Mouse (Mus musculus) bone marrow, adult 2 months (tissue): ENCODE data around the gene Nceh1. TPM values are rescaled to one million over a fixed set of nuclear protein-coding genes. Genes with fewer than 3 reads are reported as not detected.

Source experiments
- H3K27ac ChIP-seq: fragments of 200-500 bp; 2 replicates; pipeline ENCODE4 v1.5.1; 2012; ENCODE audit warnings: low read depth, mild to moderate bottlenecking, control low read depth, inconsistent platforms, low read length; ENCODE audit not compliant: control insufficient read depth, poor library complexity, insufficient read depth
- H3K4me1 ChIP-seq: fragments of 200-500 bp; 2 replicates; pipeline ENCODE4 v1.6.1; 2011; ENCODE audit warnings: low read length; ENCODE audit not compliant: control insufficient read depth, insufficient read depth
- H3K4me3 ChIP-seq: fragments of 200-500 bp; replicated peaks from 2 replicates; pipeline ENCODE3; 2011; ENCODE audit warnings: mild to moderate bottlenecking, low read depth, low read length, control low read depth; ENCODE audit not compliant: control insufficient read depth
- CTCF ChIP-seq: fragments of 200-500 bp; IDR thresholded peaks from 2 replicates; pipeline ENCODE4 v1.5.1; 2011; ENCODE audit warnings: low read length, control low read depth; ENCODE audit not compliant: control insufficient read depth, insufficient read depth
- POLR2A ChIP-seq: fragments of 200-500 bp; IDR thresholded peaks from 2 replicates; pipeline ENCODE4 v1.6.1; 2011; ENCODE audit warnings: low read depth, mild to moderate bottlenecking, control low read depth, low read length, borderline replicate concordance; ENCODE audit not compliant: control insufficient read depth
- WGBS: fragments of 180-500 bp; shearing (Covaris S2); methylation state at CpG from one replicate; pipeline ENCODE4 v1.1.7; 2018; 5-methylcytosine and 5-hydroxymethylcytosine counted together
- polyA plus RNA-seq: library from polyadenylated mRNA; stranded (reverse); fragments of >200 nt; gene quantifications from 2 replicates; pipeline ENCODE4 v1.2.4, GENCODE M21; 2011; ENCODE audit warnings: low replicate concordance; ENCODE audit not compliant: missing spikeins, insufficient read depth, insufficient read length

Nceh1 gene
- polyA plus RNA-seq, 1 experiment: 7.1 TPM

DNA sequence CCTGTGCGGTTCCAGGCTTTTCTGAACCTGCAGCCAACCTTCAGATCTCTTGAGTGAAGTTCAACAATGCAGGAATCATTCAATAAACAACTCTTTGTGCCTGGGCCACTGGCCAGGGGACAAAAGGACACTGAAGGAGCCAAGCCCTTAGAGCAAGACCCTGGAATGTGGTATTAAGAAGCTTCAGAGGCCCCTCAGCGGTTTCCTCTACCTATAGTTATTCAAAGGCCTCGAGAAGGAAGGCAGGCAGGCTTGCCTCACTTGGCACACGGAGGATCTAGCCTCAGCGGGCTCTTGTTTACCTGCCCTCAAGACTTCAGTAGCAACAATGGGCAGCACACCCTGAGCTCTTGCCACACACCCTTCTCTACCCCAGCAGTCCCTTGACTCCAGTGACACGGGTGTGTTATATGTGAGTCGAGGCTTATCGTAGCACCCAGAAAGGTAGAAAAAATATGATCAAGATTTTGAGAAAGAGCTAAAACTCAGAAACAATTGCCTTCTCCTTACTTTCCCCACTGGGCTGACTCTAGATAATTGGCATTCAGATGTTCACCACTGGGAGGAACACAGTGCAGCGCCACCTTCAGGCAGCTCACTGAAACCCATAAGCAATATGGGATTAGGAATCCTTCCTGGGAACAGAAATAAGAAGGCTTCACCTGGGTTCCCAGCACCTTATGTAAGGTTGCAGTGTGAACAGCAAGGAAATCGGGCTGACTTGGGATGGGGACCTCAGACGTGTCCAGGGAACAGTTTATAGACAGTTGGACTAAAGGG is 46.0 kb downstream of the Nceh1 start:
- no peak for TF ChIP-seq POLR2A
- TF ChIP-seq CTCF: peak; percentile 52

DNA sequence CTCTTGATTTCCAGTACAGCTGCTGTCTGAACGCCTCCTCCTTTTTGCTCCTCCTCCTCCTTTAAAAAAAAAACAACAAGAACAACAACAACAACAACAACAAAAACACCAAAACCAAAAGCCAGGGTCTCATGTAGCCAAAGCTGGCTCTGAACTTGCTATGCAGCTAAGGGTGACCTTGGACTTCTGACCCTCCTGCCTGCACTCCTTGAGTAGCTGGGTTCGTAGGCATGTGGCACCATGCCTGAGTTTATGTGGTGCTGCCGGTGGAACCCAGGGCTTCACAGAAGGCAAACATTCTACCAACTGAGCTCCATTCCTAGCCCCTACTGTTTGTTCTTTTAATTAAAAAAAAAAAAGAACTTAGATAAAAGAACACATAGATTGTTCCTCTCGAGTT is 50.6 kb downstream of the Nceh1 start:
- WGBS: 82% methylated on average over 4 of the region's 4 CpGs
- TF ChIP-seq CTCF (no peak), POLR2A (no peak)
- Histone ChIP-seq H3K27ac (no peak overlapping the region), H3K4me1 (no peaks in the 10 kb centered on the region; the same call in 1 of the 2 replicates), H3K4me3 (no peak overlapping the region)

More for the DNA sequence above, 46.0 kb downstream of the Nceh1 start:
- H3K27ac ChIP-seq: no peak overlapping the region
- H3K4me1 ChIP-seq: no peaks in the 10 kb centered on the region
- WGBS: 81% methylated on average over 11 of the region's 11 CpGs
- H3K4me3 ChIP-seq: no peak overlapping the region

DNA sequence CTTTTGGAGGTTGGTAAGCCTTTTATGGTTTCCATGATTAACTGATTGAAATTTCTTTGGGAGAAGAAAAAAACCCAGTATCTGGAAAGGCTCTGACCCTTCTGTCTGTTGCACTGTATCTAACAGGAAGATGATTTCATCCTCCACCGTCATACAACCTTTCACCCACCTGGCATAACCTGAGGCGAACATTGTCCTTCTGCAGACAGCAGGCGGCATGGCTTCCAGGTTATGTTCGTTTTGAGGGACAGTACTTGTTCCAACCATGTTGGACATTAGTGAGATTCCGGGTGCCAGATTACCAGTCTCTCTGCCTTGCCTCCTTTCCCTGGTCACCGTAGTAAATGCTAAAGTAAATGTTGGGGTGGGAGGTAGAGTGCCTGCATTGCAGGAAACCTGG is 51.1 kb downstream of the Nceh1 start:
- no peaks in the 10 kb centered on the region; the same call in 1 of the 2 replicates for H3K4me1 ChIP-seq
- H3K4me3 ChIP-seq: no peak overlapping the region
- TF ChIP-seq CTCF: no peak
- TF ChIP-seq POLR2A: no peak
- H3K27ac ChIP-seq: no peak overlapping the region
- WGBS: 78% methylated on average over 6 of the region's 6 CpGs

DNA sequence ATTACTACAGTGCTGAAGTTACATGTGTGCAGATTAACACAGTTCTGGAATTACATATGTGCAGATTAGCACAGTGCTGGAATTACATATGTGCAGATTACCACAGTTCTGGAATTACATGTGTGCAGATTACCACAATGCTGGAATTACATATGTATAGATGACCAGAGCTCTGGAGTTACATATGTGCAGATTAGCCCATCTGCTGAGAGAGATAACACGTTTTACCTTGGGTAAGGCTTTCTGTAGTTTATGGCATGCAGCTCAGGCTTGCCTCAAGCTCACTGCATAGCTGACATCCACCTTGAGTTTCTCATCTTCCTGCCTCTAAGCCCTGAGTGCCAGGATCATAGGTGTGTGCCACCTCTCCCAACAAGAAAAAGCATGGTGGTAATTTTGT is 52.2 kb downstream of the Nceh1 start:
- WGBS: 54% methylated on average over 1 of the region's 1 CpGs
- H3K4me3 ChIP-seq: no peak overlapping the region
- no peaks in the 10 kb centered on the region; the same call in 1 of the 2 replicates for H3K4me1 ChIP-seq
- no peak overlapping the region for H3K27ac ChIP-seq
- TF ChIP-seq CTCF: no peak
- no peak for TF ChIP-seq POLR2A

DNA sequence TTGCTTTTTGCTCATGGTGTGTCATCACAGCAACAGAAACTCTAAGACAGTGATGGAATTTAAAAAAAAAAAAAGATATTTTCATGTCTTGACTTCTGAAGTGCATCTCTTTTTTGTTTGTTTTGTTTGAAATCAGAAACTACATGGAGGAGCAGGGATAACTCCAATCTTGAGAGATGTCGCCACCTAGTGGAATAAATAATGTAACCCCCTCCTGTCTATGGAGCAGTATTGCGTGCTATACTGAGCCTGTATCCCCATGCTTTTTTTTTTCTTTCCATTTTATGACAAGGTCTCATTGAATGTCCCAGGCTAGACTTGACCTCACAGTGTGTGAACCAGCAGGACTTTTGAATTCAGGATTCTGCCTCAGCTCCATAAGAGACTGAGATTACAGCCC is 54.5 kb downstream of the Nceh1 start:
- no peak overlapping the region for H3K27ac ChIP-seq
- WGBS: 14% methylated on average over 2 of the region's 2 CpGs
- H3K4me3 ChIP-seq: no peak overlapping the region
- H3K4me1 ChIP-seq: no peaks in the 10 kb centered on the region; the same call in 1 of the 2 replicates
- TF ChIP-seq POLR2A (no peak), CTCF (peak; percentile 29; the same call in 1 of the 2 replicates)

DNA sequence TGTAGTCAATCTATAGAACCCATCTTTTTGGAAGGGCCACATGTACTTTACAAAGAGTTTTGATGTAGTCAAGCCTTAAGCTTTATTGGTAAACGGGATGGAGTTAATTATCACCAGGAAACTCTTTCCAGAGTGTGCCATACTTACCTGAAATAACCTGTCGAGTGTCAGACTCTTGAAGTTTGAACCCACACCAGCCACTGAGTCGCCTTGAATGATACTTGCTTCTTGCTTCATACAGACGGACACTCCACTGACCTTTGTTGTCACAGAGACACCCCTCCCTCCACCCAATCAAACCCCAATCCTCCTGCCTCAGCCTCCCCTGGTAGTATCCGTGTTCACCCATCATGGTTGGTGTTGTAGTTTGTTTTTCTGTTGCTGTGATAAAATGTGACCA is 55.8 kb downstream of the Nceh1 start:
- Histone ChIP-seq H3K4me1 (no peaks in the 10 kb centered on the region; the same call in 1 of the 2 replicates), H3K27ac (no peak overlapping the region), H3K4me3 (no peak overlapping the region)
- TF ChIP-seq POLR2A (no peak), CTCF (no peak)
- 86% methylated on average over 5 of the region's 5 CpGs for WGBS

DNA sequence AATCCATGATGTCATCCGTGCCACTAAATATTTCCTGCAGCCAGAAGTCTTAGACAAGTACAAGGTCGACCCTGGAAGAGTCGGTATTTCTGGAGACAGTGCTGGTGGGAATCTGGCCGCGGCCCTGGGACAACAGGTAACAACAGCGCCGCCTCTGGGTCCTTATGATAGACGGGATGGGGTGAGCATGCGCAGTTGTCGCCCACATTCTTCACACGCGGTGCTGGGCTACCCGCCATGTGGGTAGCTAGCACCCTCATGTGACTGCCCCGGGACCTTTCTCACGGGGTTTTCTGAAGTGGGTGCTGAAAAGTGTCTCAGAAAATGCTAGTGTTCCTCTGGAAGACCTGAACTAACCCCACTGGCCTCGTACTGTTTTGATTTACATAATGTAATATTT is 56.8 kb downstream of the Nceh1 start:
- Histone ChIP-seq H3K27ac (no peak overlapping the region), H3K4me3 (no peak overlapping the region), H3K4me1 (no peaks in the 10 kb centered on the region; the same call in 1 of the 2 replicates)
- TF ChIP-seq CTCF (no peak), POLR2A (no peak)
- whole genome bisulfite sequencing: 90% methylated on average over 16 of the region's 16 CpGs

DNA sequence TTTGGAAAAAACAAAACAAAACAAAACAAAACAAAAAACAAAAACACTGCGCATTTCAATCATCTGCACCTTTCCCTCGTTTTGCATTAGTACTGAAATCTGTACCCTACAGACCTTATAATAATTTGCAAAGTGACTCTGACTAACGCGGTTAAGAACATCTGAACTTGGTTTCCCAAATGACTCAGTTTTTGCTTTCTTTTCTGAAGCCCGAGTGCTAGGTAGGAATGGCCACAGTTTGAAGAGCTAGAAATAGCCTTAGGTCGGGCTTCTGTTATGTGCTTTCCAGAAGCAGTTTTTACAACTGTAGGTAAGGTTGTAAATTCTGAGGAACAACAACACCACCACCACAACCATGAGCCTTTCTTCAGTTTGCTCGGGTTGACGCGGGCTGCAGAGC is 59.1 kb downstream of the Nceh1 start:
- Histone ChIP-seq H3K4me1 (no peaks in the 10 kb centered on the region; the same call in 1 of the 2 replicates), H3K27ac (no peak overlapping the region), H3K4me3 (no peak overlapping the region)
- TF ChIP-seq CTCF: no peak
- no peak for TF ChIP-seq POLR2A
- WGBS: 87% methylated on average over 9 of the region's 9 CpGs

DNA sequence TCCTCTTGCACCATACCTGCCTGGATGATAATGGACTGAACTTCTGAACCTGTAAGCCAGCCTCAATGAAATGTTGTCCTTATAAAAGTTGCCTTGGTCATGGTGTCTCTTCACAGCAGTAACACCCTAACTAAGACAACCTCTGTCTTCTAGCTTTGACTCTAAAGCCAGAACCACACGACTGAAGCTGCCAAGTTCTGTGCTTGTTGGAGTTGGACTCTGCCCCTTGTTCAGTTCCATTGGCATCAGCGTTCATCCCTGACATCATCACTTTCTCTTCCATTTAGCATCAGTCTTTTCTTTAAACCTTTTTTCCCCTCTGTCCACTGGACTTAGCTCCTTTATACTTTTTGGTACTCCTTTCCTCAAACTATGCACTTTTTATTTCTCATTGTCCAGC is 63.4 kb downstream of the Nceh1 start:
- no peak for TF ChIP-seq CTCF
- no peak for TF ChIP-seq POLR2A
- H3K27ac ChIP-seq: no peak overlapping the region
- no peak overlapping the region for H3K4me3 ChIP-seq
- H3K4me1 ChIP-seq: no peaks in the 10 kb centered on the region
- 79% methylated on average over 2 of the region's 2 CpGs for WGBS
